Mouse (Mus musculus) neutrophil, adult 65 days (primary cell): ENCODE measurements around the gene Timeless. TPM values are rescaled to one million over a fixed set of nuclear protein-coding genes. Genes with fewer than 3 reads are reported as not detected.

Experiments used
- total RNA-seq: library from RNA; stranded (reverse); gene quantifications from 2 replicates; pipeline ENCODE4 v1.2.4, GENCODE M21; 2023

The Timeless gene
- 21.0 and 30.8 TPM in 2 replicates for total RNA-seq

GRCm38 (mm10) chr10:128231697-128232419 is at the start of gene Timeless:
Gene Timeless (plus strand): TSS chr10:128232065.

GRCm38 (mm10) chr10:128194024-128194550 is 37.8 kb upstream of the Timeless start, which contains the start of gene Gls2:
Gene Gls2 (plus strand): TSS chr10:128194457.

GRCm38 (mm10) chr10:128211390-128212108 is 20.3 kb upstream of the Timeless start, which contains the start of gene Spryd4:
Gene Spryd4 (minus strand): TSS chr10:128211807.

GRCm38 (mm10) chr10:128225538-128225937 is 6.3 kb upstream of the Timeless start, which contains the start of gene Mip:
Gene Mip (plus strand): TSS chr10:128225838.

GRCm38 (mm10) chr10:128253677-128254255 is 21.9 kb downstream of the Timeless start, which contains the start of gene Apon:
Gene Apon (plus strand): TSS chr10:128254096.

GRCm38 (mm10) chr10:128268371-128268770 is 36.5 kb downstream of the Timeless start, which contains the start of gene Apof:
Gene Apof (plus strand): TSS chr10:128268671.

GRCm38 (mm10) chr10:128270287-128270841 is 38.5 kb downstream of the Timeless start, which contains the start of gene Stat2:
Gene Stat2 (plus strand): TSS chr10:128270559.

GRCm38 (mm10) chr10:128298702-128299171 is 66.9 kb downstream of the Timeless start, which contains the start of gene Il23a:
Gene Il23a (minus strand): TSS chr10:128298752.

Other genes with a start within 250 kb of the Timeless start
- not detected in 2 replicates for gene Hsd17b6, start 224.5 kb upstream of the Timeless start, total RNA-seq
- gene Prim1, start 216.9 kb upstream of the Timeless start, total RNA-seq: 19.6 and 23.0 TPM in 2 replicates
- gene Naca, start 196.5 kb upstream of the Timeless start, total RNA-seq: 253 and 267 TPM in 2 replicates
- 57.2 and 61.0 TPM in 2 replicates for gene Ptges3, start 173.1 kb upstream of the Timeless start, total RNA-seq
- gene Atp5b, start 148.8 kb upstream of the Timeless start, total RNA-seq: 384 and 435 TPM in 2 replicates
- 104 and 125 TPM in 2 replicates for gene Baz2a, start 140.5 kb upstream of the Timeless start, total RNA-seq
- 9.4 and 10.1 TPM in 2 replicates for gene Rbms2, start 51.8 kb upstream of the Timeless start, total RNA-seq
- gene Gls2, start 37.6 kb upstream of the Timeless start, total RNA-seq: 1.4 TPM in 1 of 2 replicates, not detected in the other
- 3.9 and 5.2 TPM in 2 replicates for gene Spryd4, start 20.3 kb upstream of the Timeless start, total RNA-seq
- not detected in 2 replicates for gene Mip, start 6.2 kb upstream of the Timeless start, total RNA-seq
- 0.44 TPM in 1 of 2 replicates, not detected in the other for gene Apon, start 22.0 kb downstream of the Timeless start, total RNA-seq
- gene Apof, start 36.6 kb downstream of the Timeless start, total RNA-seq: not detected in 2 replicates
- gene Stat2, start 38.5 kb downstream of the Timeless start, total RNA-seq: 34.0 and 36.3 TPM in 2 replicates
- gene Il23a, start 66.7 kb downstream of the Timeless start, total RNA-seq: 0.79 and 1.2 TPM in 2 replicates
- gene Pan2, start 71.3 kb downstream of the Timeless start, total RNA-seq: 26.5 and 36.7 TPM in 2 replicates
- gene Cnpy2, start 90.4 kb downstream of the Timeless start, total RNA-seq: 25.3 and 30.7 TPM in 2 replicates
- 85.9 and 94.3 TPM in 2 replicates for gene Cs, start 105.7 kb downstream of the Timeless start, total RNA-seq
- 15.2 and 19.1 TPM in 2 replicates for gene Coq10a, start 136.9 kb downstream of the Timeless start, total RNA-seq
- 29.8 and 44.1 TPM in 2 replicates for gene Ankrd52, start 145.1 kb downstream of the Timeless start, total RNA-seq
- not detected in 2 replicates for gene Slc39a5, start 169.2 kb downstream of the Timeless start, total RNA-seq
- gene Nabp2, start 179.4 kb downstream of the Timeless start, total RNA-seq: 23.4 and 31.8 TPM in 2 replicates
- 37.4 and 48.3 TPM in 2 replicates for gene Rnf41, start 179.6 kb downstream of the Timeless start, total RNA-seq
- gene Smarcc2, start 227.2 kb downstream of the Timeless start, total RNA-seq: 79.4 TPM in 2 replicates